Comparison of ENCODE assay signal across 9 mouse cellular contexts in genomic region chr17:73639401-73640116, GRCm38 (mm10).
DNase-seq lines count a peak whose midpoint lies in the region; ATAC-seq lines count a peak whose summit lies in the region.
"Had no signal": no experiment of that assay in that cellular context is flagged by ENCODE, and none has a peak within 500 bp of the region (broad histone marks: within the 10 kb centered on the region; RNA-seq: fewer than 3 reads in every experiment).

No protein-coding gene starts in this region.

- no peak overlapping the region for H3K9ac ChIP-seq in heart, embryonic 12.5 days
- H3K9ac ChIP-seq in midbrain, embryonic 14.5 days (replicated peaks; ENCODE audit: low read length): no peak overlapping the region

- H3K9me3 ChIP-seq in heart, embryonic 12.5 days (replicated peaks): no peaks in the 10 kb centered on the region
- H3K9me3 ChIP-seq in midbrain, embryonic 14.5 days (ENCODE audit: control insufficient read depth, low read length): no peaks in the 10 kb centered on the region
- H3K9me3 ChIP-seq: megakaryocyte, embryonic 14.5 days had no signal

- H3K4me3 ChIP-seq in heart, embryonic 12.5 days: no peak overlapping the region
- no peak overlapping the region for H3K4me3 ChIP-seq in midbrain, embryonic 14.5 days (replicated peaks; ENCODE audit: low read depth, low read length)
- H3K4me3 ChIP-seq: megakaryocyte, embryonic 14.5 days had no signal

- no peak for ATAC-seq in heart, embryonic 12.5 days (ENCODE audit: insufficient number of reproducible peaks, low FRiP score)
- no peak for ATAC-seq in midbrain, embryonic 14.5 days (ENCODE audit: low FRiP score, low TSS enrichment)
- no peak for ATAC-seq in megakaryocyte, adult 5-6 weeks (ENCODE audit: poor library complexity, severe bottlenecking)

- peak overlapping the region; percentile 11; the same call in 1 of the 2 replicates for H3K4me2 ChIP-seq in heart, embryonic 12.5 days
- no peak overlapping the region for H3K4me2 ChIP-seq in midbrain, embryonic 14.5 days (ENCODE audit: low read length)

- H3K36me3 ChIP-seq in heart, embryonic 12.5 days: no peaks in the 10 kb centered on the region
- no peaks in the 10 kb centered on the region for H3K36me3 ChIP-seq in midbrain, embryonic 14.5 days (ENCODE audit: control insufficient read depth, insufficient read depth, low read length)

- no peak overlapping the region for H3K27ac ChIP-seq in heart, embryonic 12.5 days (ENCODE audit: poor library complexity, severe bottlenecking)
- peak overlapping the region; percentile 9; the same call in 1 of the 2 replicates for H3K27ac ChIP-seq in midbrain, embryonic 14.5 days (replicated peaks; ENCODE audit: low read depth, low read length)

- H3K27me3 ChIP-seq in heart, embryonic 12.5 days (replicated peaks): 0 out of 2 replicates have a peak, but pooled peaks cover 5% of the 10 kb centered on the region
- H3K27me3 ChIP-seq in midbrain, embryonic 14.5 days (ENCODE audit: control insufficient read depth, insufficient read depth, low read length): no peaks in the 10 kb centered on the region
- H3K27me3 ChIP-seq: megakaryocyte, embryonic 14.5 days had no signal

- whole genome bisulfite sequencing in heart, embryonic 12.5 days: 35% methylated on average over 6 of the region's 6 CpGs
- 34% methylated on average over 6 of the region's 6 CpGs for WGBS in midbrain, embryonic 14.5 days

- peaks cover 6% of the 10 kb centered on the region for H3K4me1 ChIP-seq in heart, embryonic 12.5 days (replicated peaks)
- peaks cover 13% of the 10 kb centered on the region; the same call in 1 of the 2 replicates for H3K4me1 ChIP-seq in midbrain, embryonic 14.5 days (ENCODE audit: control insufficient read depth, insufficient read depth, low read length)
- H3K4me1 ChIP-seq: megakaryocyte, embryonic 14.5 days had no signal

- no peak for DNase-seq in heart, adult 11 months
- peak; percentile 14 for DNase-seq in embryo, embryonic 11.5 days (ENCODE audit: low read depth, low spot score)
- DNase-seq in kidney, adult 9 months: peak; percentile 84
- DNase-seq in midbrain, embryonic 14.5 days: no peak
- DNase-seq in right cerebral cortex, postnatal 36 days (ENCODE audit: low spot score in 2 of 2): no peak
- DNase-seq in spleen, postnatal 14 days (ENCODE audit: low spot score in 2 of 2): no peak

Comparison
In these comparisons a context has a peak if more than half of its experiments do, and no peak if none do; other contexts are left out.
1. DNase-seq: peak in embryo, embryonic 11.5 days (single experiment) and kidney, adult 9 months (single experiment); none in heart, adult 11 months (single experiment), midbrain, embryonic 14.5 days (single experiment), right cerebral cortex, postnatal 36 days (0 of 2) and spleen, postnatal 14 days (0 of 2).